Mouse (Mus musculus): Measurements from ENCODE around the gene Flcn.

GRCm38 (mm10) chr11:59741915-59742314, 67.9 kb downstream of the Flcn start:
- TF ChIP-seq POLR2A (IDR thresholded peaks at IDR 0.05; ENCODE audit: low read depth, low read length) = no peak
- no peak for TF ChIP-seq CTCF (IDR thresholded peaks at IDR 0.05; ENCODE audit: extremely low read depth, insufficient read depth, insufficient read length, insufficient replicate concordance)
